Mouse (Mus musculus) fibroblast of lung, adult 2 months (primary cell): ENCODE measurements around the gene Prdm16.
A peak's percentile ranks its signal among the peaks of the same experiment; 100 is the strongest.

Experiments
- DNase-seq: peaks from one replicate; pipeline ENCODE4 v3.0.0-alpha.2; 2011; ENCODE audit warnings: low read depth

The Prdm16 gene

GRCm38 (mm10) chr4:154556418-154556817, 80.3 kb downstream of the Prdm16 start:
- no peak for DNase-seq

- no peak for DNase-seq
Observed at GRCm38 (mm10) chr4:154549961-154550393, 86.7 kb downstream of the Prdm16 start.

- no peak for DNase-seq
Observed at GRCm38 (mm10) chr4:154549497-154549896, 87.2 kb downstream of the Prdm16 start.

- no peak for DNase-seq
Observed at GRCm38 (mm10) chr4:154547176-154547855, 89.4 kb downstream of the Prdm16 start.

GRCm38 (mm10) chr4:154545296-154545695, 91.4 kb downstream of the Prdm16 start:
- DNase-seq: no peak

- no peak for DNase-seq
Observed at GRCm38 (mm10) chr4:154543921-154544320, 92.8 kb downstream of the Prdm16 start.

- no peak for DNase-seq
Observed at GRCm38 (mm10) chr4:154543128-154543527, 93.5 kb downstream of the Prdm16 start.

GRCm38 (mm10) chr4:154542568-154542967, 94.1 kb downstream of the Prdm16 start:
- DNase-seq: no peak

- DNase-seq: no peak
Observed at GRCm38 (mm10) chr4:154541632-154542276, 94.9 kb downstream of the Prdm16 start.

- no peak for DNase-seq
Observed at GRCm38 (mm10) chr4:154540671-154541070, 96.0 kb downstream of the Prdm16 start.

GRCm38 (mm10) chr4:154539703-154540102, 97.0 kb downstream of the Prdm16 start:
- no peak for DNase-seq

GRCm38 (mm10) chr4:154538727-154539126, 97.9 kb downstream of the Prdm16 start:
- no peak for DNase-seq

- DNase-seq: no peak
Observed at GRCm38 (mm10) chr4:154536110-154536509, 100.6 kb downstream of the Prdm16 start.

- no peak for DNase-seq
Observed at GRCm38 (mm10) chr4:154531368-154531767, 105.3 kb downstream of the Prdm16 start.

GRCm38 (mm10) chr4:154530336-154530735, 106.3 kb downstream of the Prdm16 start:
- DNase-seq: no peak

- DNase-seq: peak; percentile 79
Observed at GRCm38 (mm10) chr4:154527506-154527905, 109.2 kb downstream of the Prdm16 start.

- no peak for DNase-seq
Observed at GRCm38 (mm10) chr4:154526351-154526786, 110.3 kb downstream of the Prdm16 start.

- no peak for DNase-seq
Observed at GRCm38 (mm10) chr4:154523898-154524297, 112.8 kb downstream of the Prdm16 start.

GRCm38 (mm10) chr4:154521881-154522676, 114.6 kb downstream of the Prdm16 start:
- DNase-seq: no peak

- DNase-seq: peak; percentile 27
Observed at GRCm38 (mm10) chr4:154519470-154520037, 117.1 kb downstream of the Prdm16 start.

GRCm38 (mm10) chr4:154517991-154518390, 118.7 kb downstream of the Prdm16 start:
- DNase-seq: no peak

GRCm38 (mm10) chr4:154516470-154516869, 120.2 kb downstream of the Prdm16 start:
- DNase-seq: no peak
